Mouse (Mus musculus): ENCODE data around the gene Gm3099.
"Not testable (repeated sequence)": the region's sequence is repeated elsewhere in the genome, so short reads cannot be mapped to it uniquely, and the experiment has no call there.

Gm3099 gene

DNA sequence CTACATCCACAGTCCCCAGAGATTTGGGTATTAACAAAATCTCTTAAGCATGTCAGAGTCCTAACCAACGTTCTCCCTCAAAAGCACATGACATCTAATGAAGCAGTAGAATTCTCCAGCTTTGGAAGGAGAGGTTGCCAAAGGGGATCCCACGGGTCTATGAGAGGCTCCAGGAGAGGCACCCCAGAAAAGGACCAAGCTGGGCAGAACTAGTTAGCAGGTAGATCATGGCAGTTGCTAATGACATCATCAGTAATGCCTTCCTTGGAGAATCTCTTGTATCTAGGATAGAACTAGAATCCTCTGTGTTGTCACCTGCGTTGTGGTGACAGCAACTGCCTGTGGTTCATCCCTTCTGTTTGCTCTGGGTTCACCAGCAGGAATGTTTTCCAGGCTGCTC lies at the start of gene Gm3099:
Gene Gm3099, plus strand, starts transcription at position 301 of the 400 bp plus-strand sequence.
- DNase-seq (ENCODE audit: low read depth, low spot score): not testable (repeated sequence)

GRCm38 (mm10) chr14:3963247-3963646 lies 34.9 kb upstream of the Gm3099 start, which contains the start of gene Gm3095:
Gene Gm3095, plus strand, starts transcription at chr14:3963547.
- DNase-seq (ENCODE audit: low read depth, low spot score): not testable (repeated sequence)

GRCm38 (mm10) chr14:4023641-4024040 lies 25.4 kb downstream of the Gm3099 start, which contains the start of gene Gm5796:
Gene Gm5796, plus strand, starts transcription at chr14:4023941.
- not testable (repeated sequence) for DNase-seq (ENCODE audit: low read depth, low spot score)
